Mouse (Mus musculus) neural tube, embryonic 12.5 days (tissue): ENCODE measurements around the gene Mecom. TPM values are rescaled to one million over a fixed set of nuclear protein-coding genes. Genes with fewer than 3 reads are reported as not detected.

Experiments used
- ATAC-seq: fragments of 200-750 bp; cut with Nextera tagmentation; 2 replicates; pipeline ENCODE4 v1.8.0; 2017; ENCODE audit warnings: low read depth, mild to moderate bottlenecking, moderate TSS enrichment, moderate library complexity; ENCODE audit not compliant: low FRiP score
- H3K27ac ChIP-seq: fragments of 300-500 bp; sonication (generic); 2 replicates; pipeline ENCODE4 v1.5.1; 2016
- H3K27me3 ChIP-seq: fragments of 300-500 bp; sonication (generic); replicated peaks from 2 replicates; pipeline ENCODE4 v1.6.1; 2016; ENCODE audit warnings: mild to moderate bottlenecking
- H3K36me3 ChIP-seq: fragments of 300-500 bp; sonication (generic); 2 replicates; pipeline ENCODE4 v1.6.1; 2016; ENCODE audit warnings: mild to moderate bottlenecking
- H3K4me1 ChIP-seq: fragments of 300-500 bp; sonication (generic); 2 replicates; pipeline ENCODE4 v1.6.1; 2016
- H3K4me2 ChIP-seq: fragments of 300-500 bp; sonication (generic); replicated peaks from 2 replicates; pipeline ENCODE4 v1.6.1; 2016; ENCODE audit warnings: mild to moderate bottlenecking
- H3K4me3 ChIP-seq: fragments of 300-500 bp; sonication (generic); 2 replicates; pipeline ENCODE4 v1.5.1; 2016
- H3K9ac ChIP-seq: fragments of 300-500 bp; sonication (generic); 2 replicates; pipeline ENCODE4 v1.6.1; 2016; ENCODE audit warnings: mild to moderate bottlenecking
- H3K9me3 ChIP-seq: fragments of 300-500 bp; sonication (generic); 2 replicates; pipeline ENCODE4 v1.6.1; 2016; ENCODE audit warnings: mild to moderate bottlenecking
- WGBS: fragments of 180-500 bp; shearing (Covaris S2); methylation state at CpG from one replicate; pipeline ENCODE4 v1.1.7; 2016; 5-methylcytosine and 5-hydroxymethylcytosine counted together
- polyA plus RNA-seq: library from polyadenylated mRNA; unstranded; fragments of >200 nt; fragmentation: Nextera tagmentation; extraction: Ambion mirVana; gene quantifications from 2 replicates; pipeline ENCODE4 v1.2.1, GENCODE M21; 2016

Mecom gene
- polyA plus RNA-seq, 1 experiment from 2014 or later = 16.1 TPM

- WGBS = 66% methylated on average over 7 of the region's 7 CpGs
- ATAC-seq = no peak
- no peak overlapping the region for H3K4me2 ChIP-seq
- H3K9ac ChIP-seq = no peak overlapping the region
- no peak overlapping the region for H3K27ac ChIP-seq
- H3K36me3 ChIP-seq = no peaks in the 10 kb centered on the region
- no peaks in the 10 kb centered on the region for H3K9me3 ChIP-seq
- peaks cover 5% of the 10 kb centered on the region; the same call in 1 of the 2 replicates for H3K4me1 ChIP-seq
- no peak overlapping the region for H3K4me3 ChIP-seq
- H3K27me3 ChIP-seq = no peaks in the 10 kb centered on the region
Observed at GRCm38 (mm10) chr3:30000260-30000659, 547.5 kb downstream of the Mecom start.

- Histone ChIP-seq H3K36me3 (no peaks in the 10 kb centered on the region), H3K4me3 (no peak overlapping the region), H3K27me3 (no peaks in the 10 kb centered on the region), H3K4me2 (no peak overlapping the region), H3K9ac (no peak overlapping the region), H3K4me1 (no peaks in the 10 kb centered on the region), H3K9me3 (no peaks in the 10 kb centered on the region), H3K27ac (no peak overlapping the region)
- ATAC-seq = no peak; the same call in 1 of the 2 replicates
- WGBS = 38% methylated on average over 1 of the region's 1 CpGs
Observed at GRCm38 (mm10) chr3:29999035-29999434, 548.8 kb downstream of the Mecom start.

- no peak overlapping the region for H3K4me3 ChIP-seq
- 82% methylated on average over 7 of the region's 7 CpGs for WGBS
- no peaks in the 10 kb centered on the region for H3K9me3 ChIP-seq
- no peaks in the 10 kb centered on the region for H3K4me1 ChIP-seq
- ATAC-seq = no peak
- H3K4me2 ChIP-seq = no peak overlapping the region
- no peak overlapping the region for H3K9ac ChIP-seq
- no peaks in the 10 kb centered on the region for H3K36me3 ChIP-seq
- no peaks in the 10 kb centered on the region for H3K27me3 ChIP-seq
- no peak overlapping the region for H3K27ac ChIP-seq
Observed at GRCm38 (mm10) chr3:29997068-29997467, 550.7 kb downstream of the Mecom start.

- Histone ChIP-seq H3K4me1 (no peaks in the 10 kb centered on the region), H3K27ac (no peak overlapping the region), H3K4me2 (no peak overlapping the region), H3K9me3 (no peaks in the 10 kb centered on the region), H3K36me3 (no peaks in the 10 kb centered on the region), H3K4me3 (no peak overlapping the region), H3K27me3 (no peaks in the 10 kb centered on the region), H3K9ac (no peak overlapping the region)
- WGBS = 79% methylated on average over 10 of the region's 10 CpGs
- no peak for ATAC-seq
Observed at GRCm38 (mm10) chr3:29993346-29993745, 554.5 kb downstream of the Mecom start.

- Histone ChIP-seq H3K4me3 (no peak overlapping the region), H3K9me3 (no peaks in the 10 kb centered on the region), H3K9ac (no peak overlapping the region), H3K27me3 (no peaks in the 10 kb centered on the region), H3K36me3 (no peaks in the 10 kb centered on the region), H3K27ac (no peak overlapping the region), H3K4me2 (no peak overlapping the region), H3K4me1 (no peaks in the 10 kb centered on the region)
- ATAC-seq = no peak
- WGBS = 82% methylated on average over 1 of the region's 1 CpGs
Observed at GRCm38 (mm10) chr3:29991523-29991922, 556.3 kb downstream of the Mecom start.

- no peak overlapping the region for H3K4me3 ChIP-seq
- WGBS = 70% methylated on average over 3 of the region's 3 CpGs
Observed at GRCm38 (mm10) chr3:29984431-29984830, 563.4 kb downstream of the Mecom start.

GRCm38 (mm10) chr3:29981259-29981910, 566.4 kb downstream of the Mecom start:
- Histone ChIP-seq H3K4me3 (no peak overlapping the region), H3K9ac (no peak overlapping the region), H3K9me3 (no peaks in the 10 kb centered on the region), H3K36me3 (no peaks in the 10 kb centered on the region), H3K4me2 (no peak overlapping the region), H3K4me1 (no peaks in the 10 kb centered on the region), H3K27ac (no peak overlapping the region), H3K27me3 (no peaks in the 10 kb centered on the region)
- ATAC-seq = no peak
- 78% methylated on average over 7 of the region's 7 CpGs for WGBS

More at GRCm38 (mm10) chr3:29984431-29984830, 563.4 kb downstream of the Mecom start:
- Histone ChIP-seq H3K4me2 (no peak overlapping the region), H3K27me3 (no peaks in the 10 kb centered on the region), H3K4me1 (no peaks in the 10 kb centered on the region), H3K9me3 (no peaks in the 10 kb centered on the region), H3K27ac (no peak overlapping the region), H3K36me3 (no peaks in the 10 kb centered on the region), H3K9ac (no peak overlapping the region)
- ATAC-seq = no peak

GRCm38 (mm10) chr3:29980531-29980930, 567.3 kb downstream of the Mecom start:
- H3K36me3 ChIP-seq = no peaks in the 10 kb centered on the region
- H3K4me2 ChIP-seq = no peak overlapping the region
- H3K4me3 ChIP-seq = no peak overlapping the region
- no peak overlapping the region for H3K27ac ChIP-seq
- H3K9ac ChIP-seq = no peak overlapping the region
- no peaks in the 10 kb centered on the region for H3K9me3 ChIP-seq
- 94% methylated on average over 9 of the region's 9 CpGs for WGBS
- no peaks in the 10 kb centered on the region for H3K4me1 ChIP-seq
- no peaks in the 10 kb centered on the region for H3K27me3 ChIP-seq
- ATAC-seq = no peak

GRCm38 (mm10) chr3:29976580-29976979, 571.2 kb downstream of the Mecom start:
- no peak overlapping the region for H3K27ac ChIP-seq
- H3K4me1 ChIP-seq = no peaks in the 10 kb centered on the region
- no peak overlapping the region for H3K4me3 ChIP-seq
- H3K4me2 ChIP-seq = no peak overlapping the region
- H3K36me3 ChIP-seq = no peaks in the 10 kb centered on the region
- no peak overlapping the region for H3K9ac ChIP-seq
- no peaks in the 10 kb centered on the region for H3K9me3 ChIP-seq
- WGBS = 81% methylated on average over 4 of the region's 4 CpGs
- H3K27me3 ChIP-seq = no peaks in the 10 kb centered on the region
- ATAC-seq = no peak

- H3K36me3 ChIP-seq = no peaks in the 10 kb centered on the region
- WGBS = 83% methylated on average over 11 of the region's 11 CpGs
- no peak overlapping the region for H3K4me2 ChIP-seq
- H3K4me3 ChIP-seq = no peak overlapping the region
- no peak overlapping the region for H3K27ac ChIP-seq
- no peak for ATAC-seq
- no peaks in the 10 kb centered on the region for H3K27me3 ChIP-seq
- no peaks in the 10 kb centered on the region for H3K4me1 ChIP-seq
- no peaks in the 10 kb centered on the region for H3K9me3 ChIP-seq
- H3K9ac ChIP-seq = no peak overlapping the region
Observed at GRCm38 (mm10) chr3:29968433-29968949, 579.3 kb downstream of the Mecom start.

- Histone ChIP-seq H3K9ac (no peak overlapping the region), H3K4me1 (no peaks in the 10 kb centered on the region), H3K27ac (no peak overlapping the region), H3K9me3 (no peaks in the 10 kb centered on the region), H3K4me3 (no peak overlapping the region), H3K27me3 (no peaks in the 10 kb centered on the region), H3K36me3 (no peaks in the 10 kb centered on the region), H3K4me2 (no peak overlapping the region)
- ATAC-seq = no peak
- WGBS = 82% methylated on average over 7 of the region's 7 CpGs
Observed at GRCm38 (mm10) chr3:29963953-29964352, 583.9 kb downstream of the Mecom start.

- WGBS = 76% methylated on average over 3 of the region's 3 CpGs
Observed at GRCm38 (mm10) chr3:29963447-29963846, 584.4 kb downstream of the Mecom start.

GRCm38 (mm10) chr3:29959051-29959450, 588.8 kb downstream of the Mecom start:
- H3K4me1 ChIP-seq = no peaks in the 10 kb centered on the region
- H3K9ac ChIP-seq = no peak overlapping the region
- no peak overlapping the region for H3K4me2 ChIP-seq
- no peak for ATAC-seq
- 81% methylated on average over 3 of the region's 3 CpGs for WGBS
- H3K27me3 ChIP-seq = no peaks in the 10 kb centered on the region
- H3K9me3 ChIP-seq = no peaks in the 10 kb centered on the region
- no peak overlapping the region for H3K27ac ChIP-seq
- H3K36me3 ChIP-seq = no peaks in the 10 kb centered on the region
- no peak overlapping the region for H3K4me3 ChIP-seq

More at GRCm38 (mm10) chr3:29963447-29963846, 584.4 kb downstream of the Mecom start:
- no peaks in the 10 kb centered on the region for H3K27me3 ChIP-seq
- ATAC-seq = no peak
- no peak overlapping the region for H3K27ac ChIP-seq
- H3K4me3 ChIP-seq = no peak overlapping the region
- H3K36me3 ChIP-seq = no peaks in the 10 kb centered on the region
- H3K9ac ChIP-seq = no peak overlapping the region
- H3K9me3 ChIP-seq = no peaks in the 10 kb centered on the region
- H3K4me1 ChIP-seq = no peaks in the 10 kb centered on the region
- no peak overlapping the region for H3K4me2 ChIP-seq
